In the genomic region with DNA sequence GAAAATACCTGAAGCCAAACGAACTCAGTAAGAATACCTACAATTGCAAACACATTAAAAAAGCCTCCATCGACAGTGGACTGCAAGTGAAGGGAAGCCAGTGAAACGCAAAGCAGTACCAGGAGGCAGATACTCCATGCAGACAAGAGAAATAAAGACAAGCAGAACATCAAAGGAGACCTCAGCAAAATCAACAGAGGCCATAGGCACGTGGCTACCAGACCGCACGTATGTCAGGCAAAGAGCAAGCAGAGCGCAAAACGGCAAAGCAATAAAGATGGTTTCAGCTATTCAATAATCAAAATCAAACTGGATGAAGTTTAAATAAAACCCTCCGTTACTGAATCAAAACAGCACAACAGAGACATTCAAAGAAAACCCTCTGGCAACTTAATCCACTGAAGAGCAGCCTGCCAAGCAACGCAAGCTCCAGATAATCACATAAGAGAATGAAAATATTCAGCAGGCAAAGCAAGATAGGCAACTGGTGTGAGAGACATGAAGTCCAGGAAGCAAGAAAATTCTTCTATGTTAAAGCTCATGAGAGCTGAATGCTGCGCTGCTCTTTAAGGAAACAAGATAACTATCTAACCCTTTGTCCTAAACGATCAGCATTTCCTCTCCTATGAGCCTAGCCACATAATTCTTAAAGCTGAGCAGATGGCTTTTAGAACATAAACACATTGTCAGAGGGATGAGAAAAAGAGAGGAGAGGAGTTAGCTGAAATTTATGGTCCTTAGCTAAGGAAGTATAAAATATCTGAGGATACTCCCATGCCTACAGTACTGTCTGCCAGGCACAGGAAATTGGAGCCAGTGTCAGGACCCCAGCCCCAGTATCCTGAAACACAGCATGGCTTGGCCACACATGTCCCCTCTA, we compare ENCODE assay signal across 10 mouse cellular contexts.
DNase-seq lines count a peak whose midpoint lies in the region; ATAC-seq and TF ChIP-seq lines count a peak whose summit lies in the region.
"Had no signal": no experiment of that assay in that cellular context is flagged by ENCODE, and none has a peak within 500 bp of the region (broad histone marks: within the 10 kb centered on the region; RNA-seq: fewer than 3 reads in every experiment).

No protein-coding gene starts in this region.

- no peak for TF ChIP-seq CTCF in brain, embryonic 14.5 days (IDR thresholded peaks at IDR 0.05; ENCODE audit: borderline replicate concordance, extremely low read depth, insufficient read depth, insufficient read length)

- H3K4me2 ChIP-seq in kidney, embryonic 16.5 days (replicated peaks; ENCODE audit: low read depth, low read length) = peak overlapping the region; percentile 17; the same call in 1 of the 2 replicates

- H3K27me3 ChIP-seq in kidney, embryonic 16.5 days (ENCODE audit: insufficient read depth, low read length) = no peaks in the 10 kb centered on the region

- ATAC-seq in kidney, embryonic 16.5 days (ENCODE audit: low FRiP score, low TSS enrichment) = peak; percentile 95
- peak; percentile 6; the same call in 1 of the 2 replicates for ATAC-seq in megakaryocyte progenitor cell, adult 5-6 weeks (replicated peaks; ENCODE audit: poor library complexity)

- peaks cover 26% of the 10 kb centered on the region for H3K4me1 ChIP-seq in kidney, embryonic 16.5 days (ENCODE audit: insufficient read depth, low read length)

- H3K4me3 ChIP-seq in kidney, embryonic 16.5 days (ENCODE audit: low read length) = no peak overlapping the region
- H3K4me3 ChIP-seq: forebrain, embryonic 10.5 days had no signal

- TF ChIP-seq POLR2A in brain, embryonic 14.5 days (IDR thresholded peaks at IDR 0.05; ENCODE audit: borderline replicate concordance, extremely low read depth, insufficient read depth, insufficient read length, poor library complexity, severe bottlenecking) = no peak

- H3K36me3 ChIP-seq in kidney, embryonic 16.5 days (ENCODE audit: insufficient read depth, low read length) = no peaks in the 10 kb centered on the region
- H3K36me3 ChIP-seq: forebrain, embryonic 10.5 days had no signal

- H3K9ac ChIP-seq in kidney, embryonic 16.5 days (replicated peaks; ENCODE audit: low read length) = 0 out of 2 replicates have a peak overlapping the region, but pooled peaks have one; percentile 10

- peak overlapping the region; percentile 88 for H3K27ac ChIP-seq in kidney, embryonic 16.5 days (ENCODE audit: low read length)
- H3K27ac ChIP-seq: forebrain, embryonic 10.5 days had no signal

- WGBS in kidney, embryonic 16.5 days = 14% methylated on average over 12 of the region's 12 CpGs

- no peak for DNase-seq in kidney, adult 18-20 months
- peak; percentile 29 for DNase-seq in CD4-positive helper T cell, adult 2 months (ENCODE audit: low read depth, low spot score)
- DNase-seq in brain, embryonic 14.5 days (ENCODE audit: low read depth) = peak; percentile 26
- no peak for DNase-seq in cerebellum, postnatal 4 days (ENCODE audit: low spot score in 2 of 2)
- no peak for DNase-seq in urinary bladder, postnatal 14 days (ENCODE audit: low spot score)
- no peak for DNase-seq in testis, postnatal 14 days (ENCODE audit: low spot score)
- DNase-seq: layer of hippocampus, postnatal 36 days had no signal

- H3K9me3 ChIP-seq in kidney, embryonic 16.5 days (ENCODE audit: low read length) = no peaks in the 10 kb centered on the region
- H3K9me3 ChIP-seq: forebrain, embryonic 10.5 days had no signal

Comparison
In these comparisons a context has a peak if more than half of its experiments do, and no peak if none do; other contexts are left out.
1. DNase-seq: peak in CD4-positive helper T cell, adult 2 months (single experiment) and brain, embryonic 14.5 days (single experiment); none in kidney, adult 18-20 months (single experiment), cerebellum, postnatal 4 days (0 of 2), urinary bladder, postnatal 14 days (single experiment) and testis, postnatal 14 days (single experiment).